Mouse (Mus musculus): ENCODE data around the gene Gng3. TPM values are rescaled to one million over a fixed set of nuclear protein-coding genes. Genes with fewer than 3 reads are reported as not detected.

Gene Gng3
- total and polyA plus RNA-seq, 2 experiments from 2014 or later, result 119 to 746 TPM

DNA sequence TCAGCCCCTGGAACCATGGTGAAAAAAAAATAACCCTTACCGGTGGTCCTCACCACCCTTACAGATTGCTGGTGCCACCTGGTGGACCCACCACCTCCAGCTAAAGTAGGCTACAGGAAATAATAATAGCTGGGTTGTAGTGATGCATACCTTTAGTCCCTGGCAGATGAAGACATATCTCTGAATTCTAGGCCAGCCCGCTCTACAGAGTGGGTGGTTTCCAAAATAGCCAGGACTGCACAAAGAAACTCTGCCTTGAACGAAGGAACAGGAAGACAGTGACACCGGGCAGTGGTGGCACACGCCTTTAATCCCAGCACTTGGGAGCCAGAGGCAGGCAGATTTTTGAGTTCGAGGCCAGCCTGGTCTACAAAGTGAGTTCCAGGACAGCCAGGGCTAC, 25.3 kb upstream of the Gng3 start:
- Histone ChIP-seq H3K27ac (ENCODE audit: low read depth, low read length) (no peak overlapping the region), H3K4me3 (ENCODE audit: low read depth, low read length) (no peak overlapping the region), H3K4me2 (ENCODE audit: low read depth, low read length, poor library complexity, severe bottlenecking) (no peak overlapping the region), H3K4me1 (ENCODE audit: insufficient read depth, low read length) (no peaks in the 10 kb centered on the region), H3K36me3 (ENCODE audit: insufficient read depth, low read length) (no peaks in the 10 kb centered on the region), H3K27me3 (ENCODE audit: insufficient read depth, low read length) (no peaks in the 10 kb centered on the region), H3K9me3 (ENCODE audit: low read length) (no peaks in the 10 kb centered on the region), H3K9ac (replicated peaks; ENCODE audit: low read length, poor library complexity, severe bottlenecking) (no peak overlapping the region)
- no peak for ATAC-seq (ENCODE audit: low FRiP score)
- 81% methylated on average over 6 of the region's 6 CpGs for WGBS
- no peak for DNase-seq (ENCODE audit: low spot score)
- no peak for TF ChIP-seq CTCF (IDR thresholded peaks at IDR 0.05)

DNA sequence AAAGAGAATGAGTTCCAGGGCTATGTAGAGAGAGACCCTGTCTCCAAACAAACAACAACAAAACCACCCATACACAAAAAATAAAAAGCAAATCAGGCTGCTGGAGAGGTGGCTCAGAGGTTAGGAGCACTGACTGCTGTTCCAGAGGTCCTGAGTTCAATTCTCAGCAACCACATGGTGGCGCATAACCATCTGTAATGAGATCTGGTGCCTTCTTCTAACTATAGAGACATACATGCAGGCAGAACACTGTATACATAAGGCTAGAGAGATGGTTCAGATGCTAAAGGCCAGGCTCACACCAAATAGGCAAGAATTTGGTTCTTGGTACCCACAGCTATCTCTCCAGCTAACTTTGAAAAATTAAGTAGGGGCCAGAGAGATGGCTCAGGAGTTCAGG, 20.0 kb upstream of the Gng3 start:
- Histone ChIP-seq H3K9me3 (ENCODE audit: low read length) (no peaks in the 10 kb centered on the region), H3K4me3 (ENCODE audit: low read depth, low read length) (no peak overlapping the region), H3K27me3 (ENCODE audit: insufficient read depth, low read length) (no peaks in the 10 kb centered on the region), H3K36me3 (ENCODE audit: insufficient read depth, low read length) (no peaks in the 10 kb centered on the region), H3K27ac (ENCODE audit: low read depth, low read length) (no peak overlapping the region), H3K9ac (replicated peaks; ENCODE audit: low read length, poor library complexity, severe bottlenecking) (no peak overlapping the region), H3K4me1 (ENCODE audit: insufficient read depth, low read length) (no peaks in the 10 kb centered on the region), H3K4me2 (ENCODE audit: low read depth, low read length, poor library complexity, severe bottlenecking) (no peak overlapping the region)
- DNase-seq (ENCODE audit: low spot score) (no peak), ATAC-seq (ENCODE audit: low FRiP score) (no peak)
- TF ChIP-seq CTCF (IDR thresholded peaks at IDR 0.05), result peak; percentile 57
- 11% methylated on average over 1 of the region's 1 CpGs for WGBS

GRCm38 (mm10) chr19:8857689-8858088, 18.7 kb upstream of the Gng3 start:
- 44% methylated on average over 4 of the region's 4 CpGs for WGBS

GRCm38 (mm10) chr19:8853117-8853516, 14.1 kb upstream of the Gng3 start:
- H3K4me2 ChIP-seq (ENCODE audit: low read depth, low read length, poor library complexity, severe bottlenecking), result no peak overlapping the region
- ATAC-seq (ENCODE audit: low FRiP score), result no peak
- no peaks in the 10 kb centered on the region for H3K4me1 ChIP-seq (ENCODE audit: insufficient read depth, low read length)
- H3K9ac ChIP-seq (replicated peaks; ENCODE audit: low read length, poor library complexity, severe bottlenecking), result no peak overlapping the region
- WGBS, result 84% methylated on average over 3 of the region's 3 CpGs
- no peak for TF ChIP-seq CTCF (IDR thresholded peaks at IDR 0.05)
- H3K4me3 ChIP-seq (ENCODE audit: low read depth, low read length), result no peak overlapping the region
- H3K27ac ChIP-seq (ENCODE audit: low read depth, low read length), result no peak overlapping the region
- no peak for DNase-seq (ENCODE audit: low spot score)
- H3K27me3 ChIP-seq (ENCODE audit: insufficient read depth, low read length), result no peaks in the 10 kb centered on the region
- H3K36me3 ChIP-seq (ENCODE audit: insufficient read depth, low read length), result peaks cover 7% of the 10 kb centered on the region
- no peaks in the 10 kb centered on the region for H3K9me3 ChIP-seq (ENCODE audit: low read length)

More at GRCm38 (mm10) chr19:8857689-8858088, 18.7 kb upstream of the Gng3 start:
- ATAC-seq (ENCODE audit: low FRiP score) (no peak), DNase-seq (ENCODE audit: low spot score) (peak; percentile 42)
- Histone ChIP-seq H3K9me3 (ENCODE audit: low read length) (no peaks in the 10 kb centered on the region), H3K4me3 (ENCODE audit: low read depth, low read length) (no peak overlapping the region), H3K4me2 (ENCODE audit: low read depth, low read length, poor library complexity, severe bottlenecking) (no peak overlapping the region), H3K4me1 (ENCODE audit: insufficient read depth, low read length) (no peaks in the 10 kb centered on the region), H3K27ac (ENCODE audit: low read depth, low read length) (no peak overlapping the region), H3K36me3 (ENCODE audit: insufficient read depth, low read length) (no peaks in the 10 kb centered on the region), H3K27me3 (ENCODE audit: insufficient read depth, low read length) (no peaks in the 10 kb centered on the region), H3K9ac (replicated peaks; ENCODE audit: low read length, poor library complexity, severe bottlenecking) (no peak overlapping the region)
- TF ChIP-seq CTCF (IDR thresholded peaks at IDR 0.05), result peak; percentile 70

- WGBS, result 68% methylated on average over 10 of the region's 10 CpGs
- H3K9ac ChIP-seq (replicated peaks; ENCODE audit: low read length, poor library complexity, severe bottlenecking), result no peak overlapping the region
- H3K9me3 ChIP-seq (ENCODE audit: low read length), result no peaks in the 10 kb centered on the region
- H3K4me1 ChIP-seq (ENCODE audit: insufficient read depth, low read length), result no peaks in the 10 kb centered on the region
- DNase-seq (ENCODE audit: low spot score), result no peak
- H3K36me3 ChIP-seq (ENCODE audit: insufficient read depth, low read length), result peaks cover 12% of the 10 kb centered on the region
- H3K27ac ChIP-seq (ENCODE audit: low read depth, low read length), result no peak overlapping the region
- no peak for ATAC-seq (ENCODE audit: low FRiP score)
- no peak overlapping the region for H3K4me2 ChIP-seq (ENCODE audit: low read depth, low read length, poor library complexity, severe bottlenecking)
- no peak for TF ChIP-seq CTCF (IDR thresholded peaks at IDR 0.05)
- no peaks in the 10 kb centered on the region for H3K27me3 ChIP-seq (ENCODE audit: insufficient read depth, low read length)
- H3K4me3 ChIP-seq (ENCODE audit: low read depth, low read length), result no peak overlapping the region
These were observed 13.4 kb upstream of the Gng3 start for GRCm38 (mm10) chr19:8852236-8852928.

- Histone ChIP-seq H3K36me3 (ENCODE audit: insufficient read depth, low read length) (peaks cover 20% of the 10 kb centered on the region), H3K27ac (ENCODE audit: low read depth, low read length) (no peak overlapping the region), H3K4me3 (ENCODE audit: low read depth, low read length) (no peak overlapping the region), H3K9me3 (ENCODE audit: low read length) (no peaks in the 10 kb centered on the region), H3K4me1 (ENCODE audit: insufficient read depth, low read length) (no peaks in the 10 kb centered on the region), H3K4me2 (ENCODE audit: low read depth, low read length, poor library complexity, severe bottlenecking) (no peak overlapping the region), H3K9ac (replicated peaks; ENCODE audit: low read length, poor library complexity, severe bottlenecking) (no peak overlapping the region), H3K27me3 (ENCODE audit: insufficient read depth, low read length) (no peaks in the 10 kb centered on the region)
- DNase-seq (ENCODE audit: low spot score) (no peak), ATAC-seq (ENCODE audit: low FRiP score) (no peak)
- WGBS, result 50% methylated on average over 7 of the region's 7 CpGs
- no peak for TF ChIP-seq CTCF (IDR thresholded peaks at IDR 0.05)
These were observed 12.6 kb upstream of the Gng3 start for GRCm38 (mm10) chr19:8851639-8852038.

All from midbrain, postnatal 0 days (tissue).